Mouse (Mus musculus): ENCODE measurements at regions not wholly inside any gene's neighbourhood (a gene's known extent, or its start where the extent isn't known, plus 50 kb on each side); places are given as distances from the start of the nearest gene placed in this dataset.

DNA sequence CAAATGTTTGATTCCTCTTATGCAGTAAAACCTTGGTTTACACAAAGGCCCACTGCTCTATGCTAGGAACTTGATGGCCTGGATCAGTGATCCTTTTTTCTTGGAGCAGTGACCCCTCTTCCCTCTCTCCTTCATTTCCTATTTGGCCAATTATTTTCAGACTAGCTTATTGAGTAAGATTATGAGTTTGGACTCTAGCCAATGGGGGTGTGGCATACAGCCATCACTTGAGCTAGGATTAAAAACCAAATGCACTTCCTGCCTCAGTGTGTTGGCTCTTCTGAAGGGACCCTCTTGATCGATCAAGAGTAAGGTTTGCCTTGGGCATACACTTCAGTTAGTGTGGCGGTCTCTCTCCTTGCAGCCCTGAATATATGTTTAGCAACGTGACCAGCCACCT is 1172.6 kb upstream of the Gulo start:
- H3K4me2 ChIP-seq (replicated peaks; ENCODE audit: low read depth, low read length) = no peak overlapping the region

GRCm38 (mm10) chr14:67179549-67179948 is 1170.5 kb upstream of the Gulo start:
- Histone ChIP-seq H3K9ac (ENCODE audit: low read depth, low read length) (no peak overlapping the region), H3K27ac (ENCODE audit: low read depth, low read length) (no peak overlapping the region), H3K9me3 (ENCODE audit: control insufficient read depth, low read length) (no peaks in the 10 kb centered on the region), H3K4me2 (replicated peaks; ENCODE audit: low read depth, low read length) (no peak overlapping the region), H3K4me1 (replicated peaks; ENCODE audit: control insufficient read depth, insufficient read depth, low read length) (no peaks in the 10 kb centered on the region), H3K36me3 (ENCODE audit: control insufficient read depth, insufficient read depth, low read length) (no peaks in the 10 kb centered on the region), H3K4me3 (ENCODE audit: low read depth, low read length) (no peak overlapping the region), H3K27me3 (ENCODE audit: control insufficient read depth, insufficient read depth, low read length) (no peaks in the 10 kb centered on the region)
- DNase-seq (ENCODE audit: low spot score) (peak; percentile 19), ATAC-seq (ENCODE audit: low FRiP score) (no peak)

More for the DNA sequence above, 1172.6 kb upstream of the Gulo start:
- Histone ChIP-seq H3K27ac (ENCODE audit: low read depth, low read length) (no peak overlapping the region), H3K27me3 (ENCODE audit: control insufficient read depth, insufficient read depth, low read length) (no peaks in the 10 kb centered on the region), H3K9ac (ENCODE audit: low read depth, low read length) (no peak overlapping the region), H3K4me1 (replicated peaks; ENCODE audit: control insufficient read depth, insufficient read depth, low read length) (no peaks in the 10 kb centered on the region), H3K9me3 (ENCODE audit: control insufficient read depth, low read length) (no peaks in the 10 kb centered on the region), H3K4me3 (ENCODE audit: low read depth, low read length) (no peak overlapping the region), H3K36me3 (ENCODE audit: control insufficient read depth, insufficient read depth, low read length) (no peaks in the 10 kb centered on the region)
- no peak for DNase-seq (ENCODE audit: low spot score)
- WGBS = 78% methylated on average over 3 of the region's 3 CpGs
- no peak for ATAC-seq (ENCODE audit: low FRiP score)

DNA sequence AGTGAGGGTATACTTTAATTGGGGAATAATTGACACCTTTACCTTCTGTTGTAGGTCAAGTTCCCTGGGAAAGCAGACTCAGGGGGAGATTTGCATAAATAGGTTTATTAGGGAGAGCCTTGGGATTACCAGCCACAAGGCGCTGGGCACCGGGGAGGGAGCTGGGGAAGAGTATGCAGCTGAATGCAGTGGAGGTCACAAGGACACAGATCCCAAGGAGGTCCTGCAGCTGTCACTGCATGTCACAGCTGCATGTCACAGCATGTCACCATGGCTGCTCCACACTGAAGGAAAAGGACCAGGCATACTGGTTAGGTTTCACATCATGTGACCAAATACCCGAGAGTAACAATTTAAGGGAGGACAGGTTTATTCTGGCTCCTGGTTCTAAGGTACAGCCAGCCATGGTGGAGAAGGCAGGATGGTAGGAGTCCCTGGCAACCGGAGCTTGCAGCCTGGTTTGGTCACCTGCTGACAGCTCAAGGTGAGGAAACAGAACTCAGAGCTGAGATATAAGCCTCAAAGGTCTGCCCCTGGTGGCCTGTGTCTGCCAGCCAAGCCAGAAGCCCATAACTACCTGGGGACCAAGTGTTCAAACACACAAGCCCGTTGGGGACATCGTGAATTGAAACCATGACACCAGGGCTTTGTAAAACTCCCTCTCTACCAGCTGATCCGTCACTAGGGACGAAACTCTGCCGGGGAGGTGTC is 1169.5 kb upstream of the Gulo start:
- H3K27ac ChIP-seq (ENCODE audit: low read depth, low read length) = no peak overlapping the region
- H3K4me2 ChIP-seq (replicated peaks; ENCODE audit: low read depth, low read length) = no peak overlapping the region
- H3K36me3 ChIP-seq (ENCODE audit: control insufficient read depth, insufficient read depth, low read length) = no peaks in the 10 kb centered on the region
- H3K4me1 ChIP-seq (replicated peaks; ENCODE audit: control insufficient read depth, insufficient read depth, low read length) = no peaks in the 10 kb centered on the region
- no peak for ATAC-seq (ENCODE audit: low FRiP score)
- 52% methylated on average over 9 of the region's 9 CpGs for WGBS
- H3K9ac ChIP-seq (ENCODE audit: low read depth, low read length) = no peak overlapping the region
- no peak overlapping the region for H3K4me3 ChIP-seq (ENCODE audit: low read depth, low read length)
- no peak for DNase-seq (ENCODE audit: low spot score)
- H3K27me3 ChIP-seq (ENCODE audit: control insufficient read depth, insufficient read depth, low read length) = no peaks in the 10 kb centered on the region
- no peaks in the 10 kb centered on the region for H3K9me3 ChIP-seq (ENCODE audit: control insufficient read depth, low read length)

DNA sequence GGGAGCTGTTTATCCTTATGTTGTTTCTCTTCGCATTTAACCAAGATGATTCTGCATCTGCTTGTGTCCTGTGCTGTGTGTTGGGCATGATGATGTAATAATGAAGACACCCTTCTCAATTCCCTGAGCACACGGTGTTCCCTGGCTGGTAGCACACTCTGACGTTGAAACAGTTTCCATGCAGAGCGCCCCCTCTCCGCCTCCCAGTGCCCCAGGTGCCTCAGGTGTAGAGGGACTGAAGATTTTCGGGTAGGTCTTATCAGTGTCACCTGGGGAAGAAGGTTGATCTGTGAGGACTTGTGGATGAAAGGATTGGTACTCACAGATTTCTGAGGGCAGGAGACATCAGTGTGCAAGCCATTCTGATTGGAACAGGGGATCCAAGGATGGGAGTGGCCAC is 1167.7 kb upstream of the Gulo start:
- H3K36me3 ChIP-seq (ENCODE audit: control insufficient read depth, insufficient read depth, low read length) = no peaks in the 10 kb centered on the region
- no peak overlapping the region for H3K4me2 ChIP-seq (replicated peaks; ENCODE audit: low read depth, low read length)
- DNase-seq (ENCODE audit: low spot score) = no peak
- H3K27me3 ChIP-seq (ENCODE audit: control insufficient read depth, insufficient read depth, low read length) = no peaks in the 10 kb centered on the region
- no peaks in the 10 kb centered on the region for H3K4me1 ChIP-seq (replicated peaks; ENCODE audit: control insufficient read depth, insufficient read depth, low read length)
- H3K9ac ChIP-seq (ENCODE audit: low read depth, low read length) = no peak overlapping the region
- no peaks in the 10 kb centered on the region for H3K9me3 ChIP-seq (ENCODE audit: control insufficient read depth, low read length)
- H3K4me3 ChIP-seq (ENCODE audit: low read depth, low read length) = no peak overlapping the region
- no peak overlapping the region for H3K27ac ChIP-seq (ENCODE audit: low read depth, low read length)
- ATAC-seq (ENCODE audit: low FRiP score) = no peak
- 75% methylated on average over 6 of the region's 6 CpGs for WGBS

- DNase-seq (ENCODE audit: low spot score) (no peak), ATAC-seq (ENCODE audit: low FRiP score) (no peak)
- H3K27ac ChIP-seq (ENCODE audit: low read depth, low read length) = no peak overlapping the region
- H3K4me3 ChIP-seq (ENCODE audit: low read depth, low read length) = no peak overlapping the region
- WGBS = 84% methylated on average over 6 of the region's 6 CpGs
- no peaks in the 10 kb centered on the region for H3K36me3 ChIP-seq (ENCODE audit: control insufficient read depth, insufficient read depth, low read length)
- H3K27me3 ChIP-seq (ENCODE audit: control insufficient read depth, insufficient read depth, low read length) = no peaks in the 10 kb centered on the region
- H3K9me3 ChIP-seq (ENCODE audit: control insufficient read depth, low read length) = no peaks in the 10 kb centered on the region
- H3K4me2 ChIP-seq (replicated peaks; ENCODE audit: low read depth, low read length) = no peak overlapping the region
- H3K9ac ChIP-seq (ENCODE audit: low read depth, low read length) = no peak overlapping the region
- no peaks in the 10 kb centered on the region for H3K4me1 ChIP-seq (replicated peaks; ENCODE audit: control insufficient read depth, insufficient read depth, low read length)
Observed at GRCm38 (mm10) chr14:67176100-67176499, 1167.1 kb upstream of the Gulo start.

DNA sequence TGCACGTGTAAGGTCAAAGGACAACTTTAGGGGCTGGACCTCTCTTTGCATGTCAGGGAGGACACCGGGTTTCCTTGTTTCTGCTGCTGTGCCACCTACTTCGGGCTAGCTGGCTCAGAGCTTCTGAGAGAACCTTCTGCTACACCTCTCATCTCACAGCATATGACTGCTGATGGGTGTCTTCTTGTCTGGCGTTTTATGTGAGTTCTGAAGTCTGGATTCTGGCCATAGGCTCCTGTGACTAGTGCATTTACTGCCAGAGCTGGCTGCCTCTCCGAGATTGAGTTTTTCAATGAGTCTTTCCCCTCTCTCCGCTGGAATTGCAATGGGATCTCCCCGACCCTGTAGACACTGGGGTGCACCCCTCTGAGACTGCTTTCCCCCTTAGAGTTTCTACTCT is 1165.9 kb upstream of the Gulo start:
- ATAC-seq (ENCODE audit: low FRiP score) (no peak), DNase-seq (ENCODE audit: low spot score) (no peak)
- H3K9me3 ChIP-seq (ENCODE audit: control insufficient read depth, low read length) = no peaks in the 10 kb centered on the region
- H3K27ac ChIP-seq (ENCODE audit: low read depth, low read length) = no peak overlapping the region
- H3K9ac ChIP-seq (ENCODE audit: low read depth, low read length) = no peak overlapping the region
- 82% methylated on average over 7 of the region's 7 CpGs for WGBS
- no peaks in the 10 kb centered on the region for H3K4me1 ChIP-seq (replicated peaks; ENCODE audit: control insufficient read depth, insufficient read depth, low read length)
- H3K27me3 ChIP-seq (ENCODE audit: control insufficient read depth, insufficient read depth, low read length) = no peaks in the 10 kb centered on the region
- H3K4me2 ChIP-seq (replicated peaks; ENCODE audit: low read depth, low read length) = no peak overlapping the region
- no peaks in the 10 kb centered on the region for H3K36me3 ChIP-seq (ENCODE audit: control insufficient read depth, insufficient read depth, low read length)
- no peak overlapping the region for H3K4me3 ChIP-seq (ENCODE audit: low read depth, low read length)

DNA sequence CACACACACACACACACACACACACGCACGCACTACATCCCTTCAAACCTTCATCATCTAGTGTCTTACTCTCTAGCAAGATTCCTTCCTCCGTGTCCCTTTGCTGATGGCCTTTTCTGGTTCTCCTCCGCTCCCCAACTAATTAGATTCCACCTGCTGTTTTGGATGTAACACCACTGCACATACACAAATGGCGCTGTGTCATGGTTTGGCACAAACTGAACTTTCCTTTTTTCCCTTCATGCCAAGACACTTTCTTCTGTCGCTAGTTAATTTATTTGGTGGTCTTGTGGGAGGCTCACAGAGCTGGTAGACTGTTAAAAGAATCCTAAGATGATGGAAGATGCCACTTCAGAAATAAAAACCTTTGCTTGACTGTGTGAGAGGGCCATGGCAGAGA is 1161.8 kb upstream of the Gulo start:
- no peak overlapping the region for H3K27ac ChIP-seq (ENCODE audit: low read depth, low read length)
- 89% methylated on average over 6 of the region's 6 CpGs for WGBS
- H3K4me3 ChIP-seq (ENCODE audit: low read depth, low read length) = no peak overlapping the region
- DNase-seq (ENCODE audit: low spot score) (no peak), ATAC-seq (ENCODE audit: low FRiP score) (no peak)
- H3K4me1 ChIP-seq (replicated peaks; ENCODE audit: control insufficient read depth, insufficient read depth, low read length) = no peaks in the 10 kb centered on the region
- H3K9ac ChIP-seq (ENCODE audit: low read depth, low read length) = no peak overlapping the region
- H3K9me3 ChIP-seq (ENCODE audit: control insufficient read depth, low read length) = no peaks in the 10 kb centered on the region
- H3K27me3 ChIP-seq (ENCODE audit: control insufficient read depth, insufficient read depth, low read length) = no peaks in the 10 kb centered on the region
- H3K4me2 ChIP-seq (replicated peaks; ENCODE audit: low read depth, low read length) = no peak overlapping the region
- H3K36me3 ChIP-seq (ENCODE audit: control insufficient read depth, insufficient read depth, low read length) = no peaks in the 10 kb centered on the region

DNA sequence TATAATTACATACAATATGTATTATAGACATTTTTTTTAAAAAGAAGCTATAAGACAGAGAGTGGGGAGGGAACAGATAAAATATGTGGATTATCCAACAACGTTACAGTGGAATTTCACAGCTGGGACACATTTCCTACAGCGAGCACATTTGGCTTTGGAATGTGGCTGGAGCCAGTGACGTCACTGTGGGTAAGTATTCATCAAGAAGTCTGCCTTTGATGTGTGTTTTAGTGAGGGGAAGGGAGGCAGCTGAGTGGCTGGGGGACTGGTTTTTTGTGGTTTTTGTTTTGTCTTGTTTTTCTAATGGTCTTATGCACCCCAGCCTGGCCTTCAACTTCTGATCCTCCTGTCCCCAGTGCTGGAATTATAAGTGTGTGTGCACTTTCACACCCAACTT is 1161.2 kb upstream of the Gulo start:
- Histone ChIP-seq H3K4me3 (ENCODE audit: low read depth, low read length) (no peak overlapping the region), H3K27ac (ENCODE audit: low read depth, low read length) (no peak overlapping the region), H3K36me3 (ENCODE audit: control insufficient read depth, insufficient read depth, low read length) (no peaks in the 10 kb centered on the region), H3K27me3 (ENCODE audit: control insufficient read depth, insufficient read depth, low read length) (no peaks in the 10 kb centered on the region), H3K9me3 (ENCODE audit: control insufficient read depth, low read length) (no peaks in the 10 kb centered on the region), H3K4me1 (replicated peaks; ENCODE audit: control insufficient read depth, insufficient read depth, low read length) (no peaks in the 10 kb centered on the region), H3K9ac (ENCODE audit: low read depth, low read length) (no peak overlapping the region), H3K4me2 (replicated peaks; ENCODE audit: low read depth, low read length) (no peak overlapping the region)
- WGBS = 50% methylated on average over 3 of the region's 3 CpGs
- DNase-seq (ENCODE audit: low spot score) (peak; percentile 24), ATAC-seq (ENCODE audit: low FRiP score) (no peak)

- Histone ChIP-seq H3K4me3 (ENCODE audit: low read depth, low read length) (no peak overlapping the region), H3K27me3 (ENCODE audit: control insufficient read depth, insufficient read depth, low read length) (no peaks in the 10 kb centered on the region), H3K36me3 (ENCODE audit: control insufficient read depth, insufficient read depth, low read length) (no peaks in the 10 kb centered on the region), H3K4me1 (replicated peaks; ENCODE audit: control insufficient read depth, insufficient read depth, low read length) (no peaks in the 10 kb centered on the region), H3K9me3 (ENCODE audit: control insufficient read depth, low read length) (no peaks in the 10 kb centered on the region), H3K4me2 (replicated peaks; ENCODE audit: low read depth, low read length) (no peak overlapping the region), H3K9ac (ENCODE audit: low read depth, low read length) (no peak overlapping the region), H3K27ac (ENCODE audit: low read depth, low read length) (no peak overlapping the region)
- 79% methylated on average over 1 of the region's 1 CpGs for WGBS
- no peak for DNase-seq (ENCODE audit: low spot score)
- ATAC-seq (ENCODE audit: low FRiP score) = no peak
Observed at GRCm38 (mm10) chr14:67169201-67169600, 1160.2 kb upstream of the Gulo start.
